Mouse (Mus musculus) kidney, embryonic 15.5 days (tissue): ENCODE data around the gene Ctxn1. TPM values are rescaled to one million over a fixed set of nuclear protein-coding genes. Genes with fewer than 3 reads are reported as not detected.

Experiments used
- ATAC-seq: fragments of 200-750 bp; cut with Nextera tagmentation; replicated peaks from 2 replicates; pipeline ENCODE4 v1.8.0; 2017; ENCODE audit warnings: moderate TSS enrichment; ENCODE audit not compliant: low FRiP score
- H3K27ac ChIP-seq: fragments of 300-500 bp; sonication (generic); 2 replicates; pipeline ENCODE4 v1.5.1; 2015; ENCODE audit warnings: mild to moderate bottlenecking, inconsistent platforms
- H3K27me3 ChIP-seq: fragments of 300-500 bp; sonication (generic); 2 replicates; pipeline ENCODE4 v1.6.1; 2015; ENCODE audit warnings: inconsistent platforms
- H3K36me3 ChIP-seq: fragments of 300-500 bp; sonication (generic); 2 replicates; pipeline ENCODE4 v1.6.1; 2015; ENCODE audit warnings: inconsistent platforms
- H3K4me1 ChIP-seq: fragments of 300-500 bp; sonication (generic); 2 replicates; pipeline ENCODE4 v1.6.1; 2015; ENCODE audit warnings: inconsistent platforms
- H3K4me2 ChIP-seq: fragments of 300-500 bp; sonication (generic); 2 replicates; pipeline ENCODE4 v1.6.1; 2015; ENCODE audit warnings: moderate library complexity, mild to moderate bottlenecking, inconsistent platforms
- H3K4me3 ChIP-seq: fragments of 300-500 bp; sonication (generic); replicated peaks from 2 replicates; pipeline ENCODE4 v1.5.1; 2015; ENCODE audit warnings: mild to moderate bottlenecking, inconsistent platforms
- H3K9ac ChIP-seq: fragments of 300-500 bp; sonication (generic); 2 replicates; pipeline ENCODE4 v1.6.1; 2015; ENCODE audit warnings: mild to moderate bottlenecking, inconsistent platforms
- H3K9me3 ChIP-seq: fragments of 300-500 bp; sonication (generic); replicated peaks from 2 replicates; pipeline ENCODE4 v1.6.1; 2016; ENCODE audit warnings: inconsistent platforms
- WGBS: fragments of 180-500 bp; shearing (Covaris S2); methylation state at CpG from one replicate; pipeline ENCODE4 v1.1.7; 2015; ENCODE audit warnings: mixed read lengths; 5-methylcytosine and 5-hydroxymethylcytosine counted together
- polyA plus RNA-seq: library from polyadenylated mRNA; unstranded; fragments of >200 nt; fragmentation: Nextera tagmentation; extraction: Ambion mirVana; gene quantifications from 2 replicates; pipeline ENCODE4 v1.2.1, GENCODE M21; 2015

The Ctxn1 gene
- polyA plus RNA-seq, 1 experiment from 2014 or later, result 110 TPM

DNA sequence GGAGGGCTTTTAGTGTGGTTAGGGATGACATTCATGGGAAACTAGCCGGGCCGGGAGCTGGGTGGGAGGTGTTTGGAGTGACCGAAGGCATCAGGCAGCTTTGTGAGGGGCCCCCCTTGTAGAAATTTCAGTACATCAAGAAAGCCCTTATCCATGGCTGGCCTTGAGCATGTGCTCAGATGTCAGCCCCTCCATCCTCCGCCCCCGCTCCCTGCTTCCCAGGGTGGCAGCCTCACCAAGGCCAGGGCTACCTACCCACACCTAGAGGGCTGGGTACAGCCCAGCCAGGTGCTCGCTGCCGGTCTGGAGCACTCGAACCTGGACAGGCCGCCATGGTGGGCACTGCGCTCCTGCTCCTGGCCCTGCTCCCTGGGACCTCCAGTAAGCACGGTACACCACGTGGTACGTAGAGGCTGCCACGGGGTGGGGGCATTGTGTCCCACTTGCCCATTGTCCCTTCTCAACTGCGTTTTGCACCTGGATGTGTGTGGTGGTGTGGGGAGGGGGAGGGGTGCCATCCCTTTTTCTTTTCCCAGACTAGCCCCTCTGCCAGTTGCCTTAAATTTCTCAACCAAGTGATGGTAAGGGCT, 11.0 kb downstream of the Ctxn1 start, which contains the start of gene Tgfbr3l:
TSS of gene Tgfbr3l (plus strand) at position 264 of the 590 bp plus-strand sequence.
- Histone ChIP-seq H3K9ac (no peak within 1 kb of the TSS), H3K9me3 (no peaks in the 10 kb centered on the region), H3K4me2 (peak within 1 kb of the TSS; percentile 37), H3K27ac (peak within 1 kb of the TSS; percentile 46), H3K36me3 (peaks cover 57% of the 10 kb centered on the region), H3K4me3 (no peak within 1 kb of the TSS), H3K4me1 (peaks cover 29% of the 10 kb centered on the region), H3K27me3 (no peaks in the 10 kb centered on the region)
- WGBS, result 84% methylated on average over 15 of the region's 15 CpGs
- no peak for ATAC-seq

DNA sequence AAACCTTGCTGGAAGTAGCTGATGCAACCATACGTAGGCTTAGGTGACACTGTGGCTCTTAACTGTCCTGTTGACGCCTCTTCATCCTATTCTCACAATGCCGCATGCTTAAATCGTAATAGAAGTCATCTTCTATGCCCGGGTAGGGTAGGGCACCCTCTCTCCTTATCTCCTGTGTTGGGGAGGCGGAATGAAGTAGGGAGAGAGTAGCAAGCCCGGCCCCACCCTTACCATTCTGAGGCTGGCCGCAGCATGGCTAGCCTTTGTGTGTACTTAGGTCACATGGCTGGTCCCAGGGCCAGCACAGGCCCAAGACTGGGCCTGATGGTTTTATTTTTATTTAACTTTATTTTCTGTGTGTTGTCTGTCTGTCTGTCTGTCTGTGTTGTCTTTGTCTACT, 11.8 kb downstream of the Ctxn1 start:
- no peak for ATAC-seq
- Histone ChIP-seq H3K27me3 (no peaks in the 10 kb centered on the region), H3K4me1 (peaks cover 24% of the 10 kb centered on the region), H3K27ac (no peak overlapping the region), H3K4me2 (no peak overlapping the region), H3K36me3 (peaks cover 65% of the 10 kb centered on the region), H3K9me3 (no peaks in the 10 kb centered on the region), H3K9ac (no peak overlapping the region), H3K4me3 (no peak overlapping the region)
- WGBS, result 90% methylated on average over 8 of the region's 8 CpGs

DNA sequence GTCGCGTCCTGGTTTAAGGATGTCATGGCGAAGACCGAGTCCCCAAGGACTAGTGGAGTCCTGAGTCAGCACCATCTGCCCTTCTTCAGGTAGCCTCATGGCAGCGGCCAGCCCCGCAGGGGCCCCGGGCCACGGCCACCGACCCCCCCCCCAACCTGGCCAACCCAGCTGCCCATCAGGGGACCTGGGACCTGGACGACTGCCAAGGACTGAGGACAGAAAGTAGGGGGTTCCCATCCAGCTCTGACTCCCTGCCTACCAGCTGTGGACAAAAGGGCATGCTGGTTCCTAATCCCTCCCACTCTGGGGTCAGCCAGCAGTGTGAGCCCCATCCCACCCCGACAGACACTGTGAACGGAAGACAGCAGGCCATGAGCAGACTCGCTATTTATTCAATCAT, 13.3 kb downstream of the Ctxn1 start:
- Histone ChIP-seq H3K9me3 (no peaks in the 10 kb centered on the region), H3K4me2 (no peak overlapping the region), H3K4me1 (peaks cover 25% of the 10 kb centered on the region), H3K4me3 (no peak overlapping the region), H3K27ac (no peak overlapping the region), H3K36me3 (peaks cover 74% of the 10 kb centered on the region), H3K27me3 (no peaks in the 10 kb centered on the region), H3K9ac (no peak overlapping the region)
- 72% methylated on average over 13 of the region's 13 CpGs for WGBS
- no peak for ATAC-seq

DNA sequence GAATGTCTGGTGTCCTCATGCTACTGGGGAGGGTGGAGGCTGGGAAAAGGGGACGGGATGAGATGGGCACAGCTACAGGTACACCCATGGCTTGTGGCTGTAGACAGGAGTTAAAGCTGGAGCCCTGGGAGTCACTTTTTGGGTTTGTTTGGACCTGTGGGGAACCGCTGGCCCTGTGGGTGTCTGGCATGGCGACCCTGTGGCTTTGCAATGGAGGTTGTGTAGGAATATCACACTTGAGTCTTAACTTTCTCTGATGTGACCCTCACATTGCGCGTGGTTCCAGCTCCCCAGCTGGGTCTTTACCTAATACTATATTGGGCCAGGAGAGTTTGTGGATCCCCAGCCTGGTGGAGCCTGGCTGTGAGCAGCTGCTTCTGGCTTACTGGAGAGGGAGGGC, 14.0 kb downstream of the Ctxn1 start:
- Histone ChIP-seq H3K4me2 (no peak overlapping the region), H3K36me3 (peaks cover 80% of the 10 kb centered on the region), H3K4me3 (no peak overlapping the region), H3K9me3 (no peaks in the 10 kb centered on the region), H3K9ac (no peak overlapping the region), H3K27me3 (no peaks in the 10 kb centered on the region), H3K27ac (no peak overlapping the region), H3K4me1 (peaks cover 25% of the 10 kb centered on the region)
- ATAC-seq, result no peak
- 91% methylated on average over 5 of the region's 5 CpGs for WGBS

DNA sequence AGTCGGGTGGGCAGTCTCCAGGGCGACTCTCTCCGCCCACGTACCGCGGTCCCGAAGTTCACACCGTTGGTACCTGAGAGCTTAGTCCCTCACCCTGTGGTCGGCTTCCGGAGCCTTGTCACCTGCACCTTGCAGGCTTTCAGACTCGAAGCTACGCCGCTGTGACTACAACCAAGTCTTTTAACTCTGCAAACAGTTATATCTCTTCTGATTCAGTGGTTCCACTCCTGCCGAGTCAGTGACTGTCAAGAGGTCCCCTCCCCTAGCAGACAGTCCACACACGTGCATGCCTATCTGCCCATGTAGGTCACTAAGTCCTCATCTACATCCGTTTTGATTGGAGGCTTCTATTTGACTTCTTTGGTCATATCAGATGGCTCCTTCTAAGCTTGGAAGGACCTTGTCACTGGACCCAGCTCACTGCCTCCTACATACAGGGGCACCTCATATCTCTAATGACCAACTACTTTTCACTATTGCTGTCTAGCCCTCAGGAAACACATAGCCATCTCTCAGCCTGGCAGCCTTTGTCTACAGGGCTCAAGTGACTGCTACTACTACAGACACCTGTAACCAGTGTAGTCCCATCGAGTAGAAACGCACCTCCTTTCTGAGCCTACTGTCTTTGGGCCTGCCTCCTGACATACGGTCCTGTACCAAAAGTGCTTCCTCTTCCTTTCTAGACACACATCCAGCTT, 19.7 kb downstream of the Ctxn1 start:
- peak overlapping the region; percentile 67 for H3K9ac ChIP-seq
- peaks cover 28% of the 10 kb centered on the region for H3K4me1 ChIP-seq
- H3K4me2 ChIP-seq, result peak overlapping the region; percentile 81
- H3K36me3 ChIP-seq, result peaks cover 38% of the 10 kb centered on the region
- H3K4me3 ChIP-seq, result peak overlapping the region; percentile 84
- peak; percentile 44; the same call in 1 of the 2 replicates for ATAC-seq
- WGBS, result 13% methylated on average over 19 of the region's 19 CpGs
- peak overlapping the region; percentile 96 for H3K27ac ChIP-seq
- no peaks in the 10 kb centered on the region for H3K27me3 ChIP-seq
- H3K9me3 ChIP-seq, result no peaks in the 10 kb centered on the region

DNA sequence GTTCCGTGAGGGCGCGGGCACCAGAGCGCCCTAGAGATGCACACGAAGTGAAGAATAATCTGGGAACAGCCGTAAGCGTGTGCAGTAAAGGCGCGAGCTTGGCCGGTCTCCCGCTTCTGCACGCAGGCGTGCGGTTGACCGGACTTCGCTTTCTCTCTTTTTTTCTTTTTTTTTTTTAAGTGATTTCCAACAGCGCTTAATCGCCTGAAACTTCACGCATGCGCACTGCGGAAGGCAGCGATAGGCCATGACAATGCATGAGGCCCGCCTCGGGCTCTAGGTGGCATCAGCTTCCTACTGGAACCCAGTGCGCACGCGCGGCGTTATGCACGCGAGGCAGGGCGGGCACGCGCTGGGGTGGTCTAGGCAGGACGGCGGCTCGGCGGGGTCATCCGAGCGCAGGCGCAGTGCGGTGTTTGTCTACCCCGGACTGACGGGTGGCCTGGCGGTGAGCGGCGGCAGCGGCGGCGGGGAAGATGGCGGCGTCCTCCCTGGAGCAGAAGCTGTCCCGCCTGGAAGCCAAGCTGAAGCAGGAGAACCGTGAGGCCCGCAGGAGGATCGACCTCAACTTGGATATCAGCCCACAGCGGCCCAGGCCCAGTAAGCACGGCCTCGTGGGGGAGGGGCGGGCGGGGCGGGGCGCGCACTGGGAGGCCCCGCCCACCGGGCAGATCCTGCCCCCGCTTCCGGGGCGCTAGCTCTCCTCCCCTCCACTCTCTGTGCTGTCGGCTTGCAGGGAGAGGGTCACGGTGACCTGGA, 20.5 kb downstream of the Ctxn1 start, which contains the start of the genes Map2k7 and Gm49320:
TSS of gene Map2k7 (plus strand) at position 307 of the 759 bp plus-strand sequence.
TSS of gene Gm49320 (plus strand) at position 432 of the 759 bp plus-strand sequence.
- Histone ChIP-seq H3K27ac (peak within 1 kb of the TSS; percentile 96), H3K9me3 (no peaks in the 10 kb centered on the region), H3K4me1 (peaks cover 28% of the 10 kb centered on the region), H3K9ac (peak within 1 kb of the TSS; percentile 67), H3K27me3 (no peaks in the 10 kb centered on the region), H3K4me3 (peak within 1 kb of the TSS; percentile 84), H3K4me2 (peak within 1 kb of the TSS; percentile 81), H3K36me3 (peaks cover 30% of the 10 kb centered on the region)
- peak; percentile 95 for ATAC-seq
- WGBS, result under 1% methylated on average over 70 of the region's 71 CpGs

DNA sequence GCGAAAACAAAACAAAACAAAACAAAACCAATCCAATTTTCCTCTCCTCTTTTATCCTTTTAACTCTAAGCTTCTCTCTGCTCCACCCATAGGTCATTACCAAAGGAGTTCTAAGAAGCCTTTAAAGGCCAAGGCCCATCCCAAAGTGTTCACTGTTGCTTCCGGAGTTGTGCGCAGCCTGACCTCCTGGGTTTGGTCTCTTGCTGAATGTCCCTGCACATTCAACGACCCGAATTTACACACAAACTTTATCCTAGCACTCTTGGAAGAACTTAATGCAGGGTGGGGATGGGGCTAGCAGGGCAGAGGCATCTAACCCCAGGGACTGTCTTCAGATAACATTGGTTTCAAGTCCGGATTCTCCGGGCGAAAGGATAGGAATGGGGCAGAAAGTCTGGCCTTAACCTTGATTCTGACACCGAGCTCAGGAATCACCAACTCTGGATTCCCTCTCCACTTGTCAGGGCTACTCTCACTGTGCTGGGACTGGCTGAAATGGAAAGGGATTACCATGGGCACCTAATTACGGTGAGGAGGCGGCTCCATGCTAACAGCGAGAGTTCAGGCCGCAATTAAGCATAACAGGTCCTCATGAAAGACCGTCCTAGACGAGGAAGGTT, 21.1 kb downstream of the Ctxn1 start:
- peak overlapping the region; percentile 96 for H3K27ac ChIP-seq
- H3K36me3 ChIP-seq, result peaks cover 23% of the 10 kb centered on the region
- no peaks in the 10 kb centered on the region for H3K27me3 ChIP-seq
- 0 out of 2 replicates have a peak, but pooled peaks have one; percentile 0 for ATAC-seq
- H3K9ac ChIP-seq, result peak overlapping the region; percentile 67
- peak overlapping the region; percentile 84 for H3K4me3 ChIP-seq
- H3K9me3 ChIP-seq, result no peaks in the 10 kb centered on the region
- H3K4me2 ChIP-seq, result peak overlapping the region; percentile 81
- H3K4me1 ChIP-seq, result peaks cover 28% of the 10 kb centered on the region
- 20% methylated on average over 15 of the region's 15 CpGs for WGBS

DNA sequence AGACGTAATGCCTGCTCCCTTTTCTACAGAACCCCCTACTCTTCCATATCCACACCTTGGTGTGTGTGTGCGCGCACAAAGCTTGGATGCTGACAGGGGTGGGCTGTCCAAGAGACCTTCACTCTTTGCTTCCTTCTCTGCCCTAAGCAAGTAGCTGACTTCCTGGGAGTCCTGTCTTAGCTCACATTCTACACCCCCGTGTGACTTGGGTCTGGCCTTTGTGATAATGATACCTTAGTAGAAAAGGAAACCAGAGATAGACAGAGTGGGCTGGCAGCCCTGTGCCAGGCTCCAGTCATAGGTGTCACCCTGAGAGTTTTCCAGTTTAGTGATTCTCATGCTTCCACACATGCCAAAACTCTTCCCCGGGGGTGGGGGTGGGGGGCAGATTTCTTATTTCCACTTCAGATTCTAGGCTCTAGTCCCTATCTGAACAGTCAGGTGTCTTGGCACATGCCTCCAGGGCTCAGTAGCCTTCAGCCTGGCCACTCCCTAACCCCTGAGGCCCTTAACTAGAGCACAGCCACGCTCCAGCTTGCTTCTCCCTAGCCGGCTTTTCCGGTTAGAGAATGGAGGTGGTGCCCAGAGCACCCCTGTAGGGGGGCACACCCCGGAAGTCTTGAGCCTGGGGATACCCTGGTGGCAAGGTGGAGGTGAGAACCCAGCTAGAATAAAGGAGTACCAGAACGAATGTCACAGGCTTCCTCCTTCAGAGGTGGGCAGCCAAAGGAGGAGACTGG, 28.3 kb downstream of the Ctxn1 start:
- H3K9ac ChIP-seq, result no peak overlapping the region
- no peak overlapping the region for H3K27ac ChIP-seq
- no peak overlapping the region for H3K4me2 ChIP-seq
- ATAC-seq, result no peak
- no peak overlapping the region for H3K4me3 ChIP-seq
- H3K9me3 ChIP-seq, result no peaks in the 10 kb centered on the region
- peaks cover 36% of the 10 kb centered on the region for H3K27me3 ChIP-seq
- 58% methylated on average over 10 of the region's 10 CpGs for WGBS
- H3K36me3 ChIP-seq, result no peaks in the 10 kb centered on the region
- peaks cover 10% of the 10 kb centered on the region for H3K4me1 ChIP-seq

DNA sequence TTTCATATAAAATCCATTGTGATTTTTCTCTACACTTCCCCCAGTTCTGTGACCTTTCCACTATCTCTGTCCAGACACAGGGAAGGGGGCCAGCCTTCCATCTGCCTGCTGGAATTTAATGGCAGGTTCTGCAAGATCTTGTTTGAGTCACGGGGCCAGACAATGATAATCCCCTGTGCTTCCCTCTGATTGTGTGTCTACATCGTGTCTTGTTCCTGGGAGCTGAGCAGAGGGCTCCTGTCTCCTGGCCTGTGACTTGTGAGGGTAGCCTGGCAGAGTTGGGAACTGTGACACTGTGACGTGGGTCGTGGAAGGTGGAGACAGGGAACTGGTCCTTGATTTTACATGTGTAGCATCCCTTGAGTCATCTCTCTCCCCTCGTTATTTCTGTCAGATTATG, 29.3 kb downstream of the Ctxn1 start:
- Histone ChIP-seq H3K27ac (no peak overlapping the region), H3K4me2 (no peak overlapping the region), H3K4me3 (no peak overlapping the region), H3K4me1 (peaks cover 10% of the 10 kb centered on the region), H3K27me3 (peaks cover 44% of the 10 kb centered on the region), H3K9ac (no peak overlapping the region), H3K36me3 (no peaks in the 10 kb centered on the region), H3K9me3 (no peaks in the 10 kb centered on the region)
- no peak for ATAC-seq
- WGBS, result 71% methylated on average over 5 of the region's 5 CpGs

DNA sequence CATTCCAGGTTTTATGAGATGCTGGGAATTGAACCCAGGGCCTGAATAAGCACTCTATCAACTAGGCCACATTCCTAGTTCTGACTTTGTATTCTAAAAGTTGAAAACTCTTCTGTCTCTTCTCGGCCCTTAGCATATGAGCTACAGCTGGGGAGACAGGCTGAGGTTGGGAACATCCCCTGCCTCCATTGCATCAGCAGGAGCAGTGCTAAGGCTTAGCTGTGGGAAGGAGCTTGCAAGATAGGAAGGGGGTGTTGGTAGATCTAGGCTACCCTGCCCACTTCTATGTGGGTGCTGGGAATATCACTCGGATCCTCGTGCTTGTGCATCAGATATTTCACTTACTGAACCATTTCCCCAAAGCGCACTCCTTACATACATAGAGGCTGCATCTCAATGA, 31.2 kb downstream of the Ctxn1 start:
- no peak for ATAC-seq

DNA sequence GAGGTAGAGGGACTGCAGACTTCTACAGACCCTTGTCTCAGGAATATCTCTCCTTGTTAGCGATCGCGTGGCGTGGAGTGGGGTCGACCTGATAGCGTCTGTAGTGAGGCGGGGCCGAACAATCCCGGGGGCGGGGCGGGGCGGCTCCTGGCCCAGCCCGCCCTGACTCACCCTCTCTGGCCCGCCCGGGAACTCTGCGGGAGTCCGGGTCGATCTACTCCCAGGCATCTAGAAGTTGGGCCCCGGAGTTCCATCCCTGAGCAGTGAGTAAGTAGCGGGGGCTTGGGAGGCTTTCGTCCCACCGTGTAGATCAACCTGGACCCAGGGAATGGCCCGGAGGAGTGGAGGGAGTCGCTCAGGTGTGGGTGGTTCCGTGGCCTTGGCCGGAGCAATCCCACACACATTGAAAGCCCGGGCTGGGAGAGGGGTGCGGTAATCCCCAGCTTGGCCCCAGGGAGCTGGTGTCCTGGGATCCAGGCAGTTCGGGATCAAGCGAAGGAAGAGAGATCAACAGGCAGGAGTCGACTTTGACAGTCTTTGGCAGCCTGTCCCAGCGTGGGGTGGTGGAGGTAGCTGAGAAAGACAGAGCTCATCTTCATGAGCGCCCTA, 32.2 kb downstream of the Ctxn1 start, which contains the start of gene Lrrc8e:
TSS of gene Lrrc8e (plus strand) at position 89 of the 609 bp plus-strand sequence.
- H3K4me1 ChIP-seq, result peaks cover 10% of the 10 kb centered on the region
- H3K9ac ChIP-seq, result peak within 1 kb of the TSS; percentile 25
- no peaks in the 10 kb centered on the region for H3K9me3 ChIP-seq
- H3K27ac ChIP-seq, result no peak within 1 kb of the TSS
- ATAC-seq, result peak; percentile 81
- 5% methylated on average over 30 of the region's 33 CpGs for WGBS
- peaks cover 50% of the 10 kb centered on the region for H3K27me3 ChIP-seq
- H3K36me3 ChIP-seq, result no peaks in the 10 kb centered on the region
- peak within 1 kb of the TSS; percentile 39 for H3K4me3 ChIP-seq
- peak within 1 kb of the TSS; percentile 70 for H3K4me2 ChIP-seq

More for the DNA sequence above, 31.2 kb downstream of the Ctxn1 start:
- 93% methylated on average over 4 of the region's 4 CpGs for WGBS
- no peak overlapping the region for H3K27ac ChIP-seq
- no peak overlapping the region for H3K4me3 ChIP-seq
- peaks cover 10% of the 10 kb centered on the region for H3K4me1 ChIP-seq
- H3K4me2 ChIP-seq, result no peak overlapping the region
- H3K9ac ChIP-seq, result no peak overlapping the region
- H3K9me3 ChIP-seq, result no peaks in the 10 kb centered on the region
- peaks cover 50% of the 10 kb centered on the region for H3K27me3 ChIP-seq
- H3K36me3 ChIP-seq, result no peaks in the 10 kb centered on the region
